Mouse (Mus musculus) megakaryocyte, embryonic 14.5 days (primary cell): Measurements from ENCODE around the gene Thpo.

Source experiments
- FLI1 ChIP-seq: IDR thresholded peaks from 2 replicates; pipeline ENCODE4 v1.6.1; 2012; ENCODE audit warnings: low read length, inconsistent platforms, mixed read lengths
- GATA1 ChIP-seq: IDR thresholded peaks from 3 replicates; pipeline ENCODE4 v1.6.1; 2012; ENCODE audit warnings: mixed read lengths, low read length, inconsistent platforms, borderline replicate concordance

DNA sequence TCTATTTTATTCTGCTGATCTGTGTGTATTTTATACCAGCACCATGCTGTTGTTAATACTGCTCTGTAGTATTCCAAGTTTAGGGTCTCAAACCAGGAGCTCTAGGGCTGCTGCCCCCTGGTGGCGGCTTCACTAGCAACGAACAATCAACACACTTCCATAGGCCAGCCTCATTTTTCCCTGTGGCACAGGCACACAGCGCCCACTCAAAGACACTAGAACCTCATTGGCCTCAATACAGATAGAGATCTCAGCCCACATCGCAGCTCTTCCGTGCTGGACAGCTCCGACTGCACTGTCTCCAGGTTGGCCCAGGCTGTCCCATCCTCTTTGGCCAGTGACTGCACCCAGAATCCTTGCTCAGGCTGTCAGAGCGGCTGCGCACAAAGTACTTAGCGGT, 30.9 kb upstream of the Thpo start:
- TF ChIP-seq GATA1 (no peak), FLI1 (no peak)
